Mouse (Mus musculus): ENCODE data around the gene Rab1b.

DNA sequence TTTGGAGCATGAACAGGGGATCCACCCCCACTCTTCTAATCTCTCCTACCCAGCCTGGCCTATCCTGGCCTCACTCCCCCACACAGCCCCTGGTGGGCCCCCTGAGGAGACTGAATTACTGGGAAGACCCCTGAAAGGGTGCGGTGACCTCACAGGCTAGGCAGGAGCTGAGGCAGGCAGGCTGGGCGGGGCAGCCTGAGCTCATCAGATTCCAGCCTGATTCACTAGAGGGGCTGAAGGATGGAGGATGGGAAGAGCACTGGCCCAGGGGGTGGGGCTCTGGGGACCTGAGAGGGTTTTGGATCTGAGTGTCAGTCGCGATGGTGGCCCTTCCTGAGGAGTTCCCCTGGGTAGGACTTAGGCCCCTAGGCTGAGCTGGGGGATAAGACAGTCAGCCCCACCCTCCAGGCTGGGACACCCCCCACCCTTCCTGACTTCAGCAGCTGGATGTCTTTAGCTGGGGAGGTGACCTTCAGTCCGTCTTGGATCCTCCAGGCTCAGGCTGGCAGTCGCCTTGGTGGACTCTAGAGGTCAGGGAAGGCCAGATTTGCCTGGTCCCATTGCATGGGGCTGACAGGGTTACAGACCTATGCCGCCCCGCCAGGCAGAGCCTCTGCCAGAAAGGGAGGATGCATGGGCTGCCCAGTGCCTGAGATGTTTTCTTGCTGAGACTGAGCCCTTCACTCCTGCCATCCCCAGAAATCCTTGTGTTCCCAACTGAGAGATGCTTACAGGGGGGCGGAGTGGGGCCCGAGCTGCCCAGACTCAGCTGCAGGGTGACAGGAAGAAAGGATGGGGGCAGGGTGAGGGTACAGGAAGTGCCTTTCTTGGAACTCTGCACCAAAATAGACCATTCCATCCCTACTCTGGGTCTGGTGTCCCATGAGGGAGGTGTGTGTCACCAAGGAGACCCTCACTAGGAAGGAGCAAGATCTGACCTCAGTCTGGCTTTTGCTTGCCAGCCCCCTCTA lies 47.8 kb downstream of the Rab1b start:
- TF ChIP-seq CTCF (IDR thresholded peaks at IDR 0.05; ENCODE audit: low read depth, low read length), result no peak
- TF ChIP-seq POLR2A (IDR thresholded peaks at IDR 0.05; ENCODE audit: borderline replicate concordance, low read depth, low read length), result no peak
